Mouse (Mus musculus): Measurements from ENCODE around the gene Mdga1.

The Mdga1 gene

DNA sequence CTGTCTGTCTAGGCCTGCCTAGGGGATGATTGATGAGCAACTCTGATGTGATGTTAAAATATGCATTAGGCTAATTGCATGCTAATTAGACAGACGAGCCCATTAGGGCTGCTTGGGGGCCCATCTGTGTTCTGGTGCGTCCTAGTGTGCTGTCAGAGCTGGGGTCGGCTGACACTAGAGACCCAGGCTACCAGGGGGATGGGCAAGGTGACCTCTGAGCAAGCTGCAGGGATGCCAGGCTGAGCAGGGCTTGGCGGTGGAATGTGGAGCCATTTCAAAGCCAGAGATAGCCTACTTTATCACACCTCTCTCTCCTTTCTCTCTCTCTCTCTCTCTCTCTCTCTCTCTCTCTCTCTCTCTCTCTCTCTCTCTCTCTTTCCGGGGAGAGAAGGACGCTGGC lies 49.8 kb downstream of the Mdga1 start:
- no peak for DNase-seq (ENCODE audit: low read depth, low spot score)

DNA sequence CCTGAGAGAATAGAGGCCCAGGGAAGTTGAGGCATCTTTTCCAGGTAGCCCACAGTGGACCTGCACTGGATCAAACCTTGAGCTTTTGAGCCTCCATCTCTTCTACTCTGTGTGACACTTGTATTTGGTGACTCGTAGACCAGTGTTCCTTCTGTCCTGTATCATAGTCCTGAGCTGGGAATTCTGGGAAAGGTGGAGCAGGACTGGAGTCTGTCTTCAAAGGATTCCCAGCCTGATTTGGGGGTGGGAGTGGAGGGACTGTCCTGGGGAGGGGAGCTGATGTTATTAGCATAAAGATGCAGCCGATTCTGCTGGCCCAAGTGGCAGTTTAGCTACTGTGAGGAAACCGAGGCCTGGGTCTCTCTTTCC lies 50.4 kb downstream of the Mdga1 start:
- no peak for DNase-seq (ENCODE audit: low read depth, low spot score)

DNA sequence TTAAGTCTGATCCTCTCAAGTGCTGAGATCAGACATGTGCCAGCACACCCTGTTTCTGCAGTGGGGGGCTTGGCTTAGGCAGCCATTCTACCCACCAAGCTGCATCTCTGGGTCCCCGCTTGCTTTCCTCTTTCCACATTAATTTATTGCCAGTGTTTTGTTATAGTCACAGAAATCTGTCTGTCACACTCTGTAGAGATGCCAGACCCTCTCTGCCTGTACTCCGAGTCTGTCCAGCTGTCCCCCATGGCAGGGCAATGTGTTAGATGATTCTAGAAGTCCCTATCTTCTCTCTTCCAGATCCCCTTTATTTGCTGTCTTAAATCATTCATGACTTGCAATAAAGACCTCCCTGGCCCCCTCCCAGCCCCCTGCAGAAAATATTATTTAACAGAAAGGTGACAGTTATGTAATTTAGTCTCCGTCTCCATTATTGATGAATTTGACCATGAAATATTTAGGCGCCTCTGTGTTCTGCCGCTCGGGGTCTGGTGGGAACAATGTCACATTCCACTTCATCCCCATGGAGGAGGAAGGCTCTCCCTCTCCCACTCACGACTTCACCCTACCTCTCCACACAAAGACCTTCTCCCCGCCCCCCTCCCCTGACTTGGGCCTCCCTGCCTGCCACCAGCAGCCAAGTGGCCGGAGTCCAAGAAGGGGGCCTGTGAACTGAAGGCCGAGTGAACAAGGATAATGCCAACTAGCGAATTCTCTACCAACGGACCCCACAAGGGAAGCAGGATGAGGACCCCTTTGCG lies 50.9 kb downstream of the Mdga1 start:
- no peak for DNase-seq (ENCODE audit: low read depth, low spot score)

DNA sequence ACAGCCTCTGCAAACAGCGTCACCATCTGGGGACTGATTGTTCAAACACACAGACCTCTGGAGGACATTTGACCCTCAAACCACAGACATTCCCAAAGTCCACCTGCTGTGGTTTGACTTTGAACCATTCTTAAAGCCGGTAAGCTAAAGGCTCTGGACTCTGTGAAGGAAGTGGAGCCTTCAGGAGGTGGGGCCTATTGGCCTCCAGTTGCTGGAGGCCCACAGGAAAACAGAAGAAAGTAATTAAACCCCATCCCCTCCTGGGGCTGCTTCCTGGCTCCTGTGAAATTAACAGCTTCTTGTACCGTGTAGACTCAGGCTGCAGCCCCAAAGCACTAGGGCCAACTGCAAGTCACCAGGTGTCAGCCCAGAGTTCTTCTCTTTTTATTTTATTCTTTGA lies 52.9 kb downstream of the Mdga1 start:
- no peak for DNase-seq (ENCODE audit: low read depth, low spot score)

DNA sequence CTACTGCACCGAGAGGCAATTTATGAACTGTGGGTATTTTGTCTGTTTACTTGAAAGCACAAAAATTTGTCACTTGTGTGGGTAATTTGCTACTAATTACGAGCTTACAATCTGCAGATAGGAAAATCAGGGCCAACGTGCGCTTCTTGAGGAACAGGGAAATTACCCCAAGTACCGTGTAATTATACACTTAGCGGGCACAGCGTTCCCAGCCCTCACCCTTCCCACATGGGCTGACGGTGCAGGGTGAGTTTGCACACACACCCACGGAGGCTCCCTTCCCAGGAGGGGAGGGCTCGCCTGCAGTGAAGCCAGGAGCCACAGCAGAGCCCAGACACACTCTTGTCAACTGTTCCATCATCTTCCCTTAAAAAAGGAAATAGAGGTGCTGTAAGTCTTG lies 54.1 kb downstream of the Mdga1 start:
- DNase-seq (ENCODE audit: low read depth, low spot score) = no peak

DNA sequence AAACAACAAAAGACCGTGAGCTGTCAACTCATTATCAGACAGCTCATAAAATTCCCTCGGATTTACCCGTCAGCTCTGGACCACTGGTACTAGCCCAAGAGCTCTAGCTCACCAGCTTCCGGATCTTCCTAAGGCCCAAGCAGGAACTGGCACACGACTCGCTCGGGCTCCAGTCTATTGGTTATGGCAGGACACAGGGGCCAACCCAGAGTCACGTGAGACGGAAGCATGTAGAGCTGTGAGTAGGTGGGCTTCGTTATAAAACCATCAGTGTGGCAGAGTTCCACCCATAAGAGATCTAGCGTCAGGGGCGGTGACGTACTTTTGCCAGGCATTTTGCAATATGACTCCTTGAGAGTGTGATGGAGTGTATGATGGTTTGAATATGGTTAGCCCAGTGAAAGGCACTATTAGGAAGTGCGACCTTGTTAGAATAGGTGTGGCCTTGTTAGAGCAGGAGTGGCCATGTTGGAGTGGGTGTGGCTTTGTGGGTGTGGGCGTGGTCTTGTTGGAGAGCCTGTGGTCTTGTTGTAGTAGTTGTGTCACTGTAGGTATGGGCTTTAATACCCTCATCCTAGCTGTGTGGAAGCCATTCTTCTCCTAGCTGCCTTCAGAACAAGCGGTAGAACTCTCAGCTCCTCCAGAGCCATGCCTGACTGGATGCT lies 56.5 kb downstream of the Mdga1 start:
- DNase-seq (ENCODE audit: low read depth, low spot score) = no peak

DNA sequence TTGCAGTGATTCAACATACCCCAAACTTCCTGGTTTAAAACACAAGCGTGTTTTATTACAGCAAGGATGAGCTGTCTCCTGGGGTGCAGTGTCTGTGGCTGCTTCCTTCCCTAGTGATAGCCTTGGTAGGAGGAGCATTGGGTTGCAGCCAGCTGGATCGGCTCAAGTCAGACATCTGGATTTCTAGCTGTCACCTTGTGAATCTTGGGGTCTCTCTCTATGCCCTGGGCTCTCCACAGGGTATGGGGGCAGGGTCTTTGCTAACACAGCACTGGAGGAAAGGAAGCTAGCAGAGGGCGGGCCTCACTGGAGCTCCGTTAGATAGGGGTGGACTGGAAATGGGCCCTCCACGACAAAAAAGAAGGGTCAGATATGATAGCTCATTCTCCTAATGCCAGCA lies 57.2 kb downstream of the Mdga1 start:
- no peak for DNase-seq (ENCODE audit: low read depth, low spot score)

DNA sequence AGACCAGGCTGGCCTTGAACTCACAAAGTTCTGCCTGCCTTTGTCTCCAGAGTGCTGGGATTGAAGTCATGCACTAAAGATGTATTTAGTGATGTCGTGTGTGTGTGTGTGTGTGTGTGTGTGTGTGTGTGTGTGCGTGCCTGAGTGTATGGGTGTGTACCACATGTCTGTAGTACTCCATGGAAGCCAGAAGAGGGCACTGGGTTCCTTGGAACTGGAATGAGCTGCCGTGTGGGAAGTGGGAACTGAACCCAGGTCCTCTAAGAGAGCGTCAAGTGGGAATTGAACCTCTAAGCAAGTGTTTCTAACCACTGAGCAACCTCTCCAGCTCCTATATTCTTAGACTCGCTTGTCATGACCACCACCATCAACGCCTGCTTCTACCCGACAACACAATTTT lies 60.9 kb downstream of the Mdga1 start:
- no peak for DNase-seq (ENCODE audit: low read depth, low spot score)

DNA sequence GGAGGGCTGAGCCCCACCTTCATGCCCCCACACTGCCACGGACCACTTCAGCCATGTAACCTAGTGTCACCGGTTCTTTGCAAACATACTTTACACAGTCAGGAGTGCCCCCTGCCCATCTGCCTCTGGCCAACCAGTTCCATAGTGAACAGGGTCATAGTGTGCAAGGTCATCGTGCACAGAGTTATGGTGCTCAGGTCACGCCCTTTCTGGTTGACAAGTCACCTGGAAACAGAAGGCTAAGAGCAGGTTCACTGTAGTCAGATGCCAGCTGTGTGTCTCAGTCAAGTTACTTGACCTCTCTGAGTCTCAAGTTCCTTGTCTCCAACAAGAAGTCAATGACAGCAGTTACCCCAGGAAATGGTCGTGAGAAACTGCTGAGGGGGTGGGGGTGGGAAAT lies 65.2 kb downstream of the Mdga1 start:
- no peak for DNase-seq (ENCODE audit: low read depth, low spot score)

DNA sequence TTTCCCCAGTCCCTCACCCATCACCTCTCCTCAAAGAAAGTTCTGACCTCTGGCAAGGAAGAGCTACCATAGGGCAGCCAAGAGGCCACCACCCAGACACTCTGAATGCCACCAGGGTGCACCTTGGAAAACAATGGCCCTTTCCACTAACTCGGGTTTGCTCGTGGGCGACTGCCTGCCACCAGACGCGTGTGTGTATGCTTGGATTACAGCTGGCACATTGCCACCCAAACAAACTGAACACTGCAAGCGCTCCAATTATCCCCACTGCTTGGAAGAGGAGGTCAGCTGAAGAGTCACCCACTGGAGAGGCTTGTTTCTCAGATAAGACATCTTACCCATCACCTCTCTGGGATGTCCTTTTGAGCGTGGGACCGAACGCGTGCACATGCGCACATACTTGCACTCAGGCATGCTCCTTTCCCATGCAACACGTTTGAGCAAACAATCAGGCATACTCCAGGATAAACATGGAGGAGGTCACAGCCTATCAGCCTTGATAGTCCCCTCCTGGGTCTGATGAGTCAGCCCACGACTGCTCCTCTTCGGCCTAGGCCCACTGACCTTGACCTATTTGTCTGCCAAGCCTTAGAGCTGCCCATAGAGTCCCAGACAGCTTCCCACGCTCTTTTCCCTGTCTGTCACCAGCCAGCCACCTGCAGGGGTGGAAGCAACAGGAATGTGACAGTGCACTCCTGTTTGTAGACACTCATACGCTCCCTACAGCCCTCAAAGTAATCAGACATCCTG lies 67.3 kb downstream of the Mdga1 start:
- DNase-seq (ENCODE audit: low read depth, low spot score) = no peak

DNA sequence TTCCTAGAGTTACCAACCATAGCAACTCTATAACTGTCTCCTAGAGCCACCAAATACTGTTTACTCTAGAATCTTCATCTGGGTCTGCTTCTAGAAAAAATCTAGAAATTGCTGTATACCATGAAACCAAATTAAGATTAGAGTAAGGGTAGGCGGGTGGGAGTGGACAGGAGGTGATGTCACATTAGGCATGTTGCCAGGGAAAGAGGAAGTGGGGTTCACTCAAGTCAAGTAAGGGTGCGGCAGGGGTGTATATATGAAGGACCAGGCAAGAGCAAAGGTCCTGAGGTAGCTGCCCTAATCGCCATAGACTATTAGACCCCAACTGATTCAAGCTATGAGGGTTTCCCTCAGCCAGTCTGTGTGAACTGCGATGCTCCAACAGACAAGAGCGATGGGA lies 69.6 kb downstream of the Mdga1 start:
- no peak for DNase-seq (ENCODE audit: low read depth, low spot score)

DNA sequence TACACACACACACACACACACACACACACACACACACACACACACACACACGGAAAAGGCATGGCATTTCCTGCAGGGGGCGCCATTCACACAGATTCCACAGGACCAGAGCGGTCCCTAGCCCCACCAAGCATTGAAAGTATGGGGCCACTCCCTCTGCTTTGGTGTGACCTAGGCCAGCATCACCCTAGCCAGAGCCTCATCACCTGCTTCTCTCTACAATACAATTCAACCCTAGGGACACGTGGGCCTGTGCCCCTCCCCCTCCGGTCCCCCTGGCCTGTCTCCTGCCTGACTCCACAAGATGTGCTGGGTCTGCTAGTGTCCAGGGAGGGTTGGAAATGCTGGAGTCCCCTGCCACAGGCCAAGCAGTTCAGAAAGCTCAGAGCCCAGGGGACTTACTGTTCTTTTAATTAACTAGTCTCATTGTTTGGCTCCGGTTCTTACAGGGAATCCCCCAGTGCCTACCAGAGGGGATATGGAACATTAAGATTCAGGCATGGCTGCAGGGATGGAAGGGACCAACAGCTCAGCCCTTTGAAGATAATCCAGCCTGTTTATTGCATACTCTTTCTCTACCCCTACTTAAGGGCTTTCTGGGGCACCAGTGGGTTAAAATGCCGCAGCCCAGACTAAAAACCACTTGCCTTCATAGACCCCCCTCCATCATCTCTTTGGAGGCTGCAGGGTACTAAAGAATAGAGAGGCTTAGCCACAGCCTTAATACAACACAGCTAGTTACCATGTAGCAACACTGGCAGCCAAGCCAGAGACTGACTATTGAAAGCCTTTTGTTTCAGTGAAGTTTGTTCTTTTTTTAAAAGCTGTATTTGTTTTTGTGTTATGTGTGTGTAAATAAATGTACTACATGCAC lies 73.5 kb downstream of the Mdga1 start:
- no peak for DNase-seq (ENCODE audit: low read depth, low spot score)

DNA sequence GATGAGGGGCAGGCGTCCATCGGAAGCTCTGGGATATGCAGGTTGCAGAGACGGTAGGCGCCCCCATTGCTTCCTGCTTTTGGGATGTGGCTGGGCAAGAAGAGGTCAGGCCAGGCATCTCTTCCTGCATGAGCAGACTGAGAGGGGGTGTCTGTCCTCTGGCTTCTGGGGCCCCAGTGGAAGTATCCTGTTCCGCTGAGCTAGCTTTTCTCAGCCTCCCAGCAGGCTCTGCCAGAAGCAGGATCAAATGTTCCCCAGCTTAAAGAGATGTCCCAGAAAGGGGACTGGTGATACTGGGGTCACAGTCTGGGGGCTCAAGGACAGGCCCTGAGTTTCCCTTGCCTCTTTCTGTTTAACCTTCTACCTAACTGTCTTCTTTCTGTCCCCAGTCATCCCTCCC lies 74.3 kb downstream of the Mdga1 start:
- DNase-seq (ENCODE audit: low read depth, low spot score) = no peak

DNA sequence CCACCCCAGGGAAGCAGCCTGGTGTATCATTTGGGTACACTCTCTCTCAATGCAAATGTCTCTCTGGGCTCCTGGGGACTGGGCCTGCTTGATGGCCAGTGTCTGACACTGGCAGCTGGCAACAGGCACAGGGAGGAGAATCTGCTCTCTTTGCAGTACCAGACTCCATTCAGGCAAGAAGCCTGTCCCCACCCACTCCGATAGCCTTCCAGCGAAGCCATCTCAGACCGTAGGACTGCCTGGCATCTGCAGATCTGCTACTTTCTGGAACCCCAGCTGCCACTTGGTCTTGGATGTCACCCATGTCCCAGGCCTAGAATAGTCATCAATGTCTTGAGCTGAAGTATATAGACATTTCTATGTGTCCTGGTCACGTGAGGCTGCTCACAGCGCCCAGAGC lies 74.9 kb downstream of the Mdga1 start:
- DNase-seq (ENCODE audit: low read depth, low spot score) = no peak

DNA sequence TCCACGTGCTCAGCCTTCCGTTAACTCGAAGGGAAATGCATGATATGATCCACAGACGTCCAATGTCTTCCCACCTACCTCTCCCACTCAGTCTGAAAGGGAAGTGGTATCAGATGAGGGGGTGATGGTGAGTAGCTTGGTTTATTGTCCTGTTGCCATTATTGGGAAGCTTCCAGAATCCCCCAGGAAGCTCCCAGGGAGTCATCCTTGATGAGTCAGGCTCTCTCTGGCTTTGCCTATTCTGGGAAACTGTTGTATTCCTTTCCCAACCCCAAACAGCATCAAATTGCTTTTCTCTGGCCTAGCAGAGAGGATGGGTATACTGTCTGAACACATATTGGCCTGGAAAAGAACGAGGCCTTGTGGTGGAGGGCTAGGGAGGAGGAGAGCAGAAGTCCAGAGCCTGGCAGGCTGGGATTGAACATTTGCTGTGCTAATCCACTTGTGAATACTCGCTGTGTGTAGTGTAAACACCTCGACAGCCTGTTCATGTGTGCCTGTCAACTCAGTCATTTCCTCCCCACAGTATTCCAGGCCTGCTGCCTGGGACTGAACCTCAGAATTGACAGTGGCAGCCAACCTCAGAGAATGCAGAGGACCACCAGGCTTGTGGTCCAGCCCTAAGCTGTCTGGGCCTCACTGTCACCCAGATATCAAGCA lies 79.3 kb downstream of the Mdga1 start:
- DNase-seq (ENCODE audit: low read depth, low spot score) = no peak

DNA sequence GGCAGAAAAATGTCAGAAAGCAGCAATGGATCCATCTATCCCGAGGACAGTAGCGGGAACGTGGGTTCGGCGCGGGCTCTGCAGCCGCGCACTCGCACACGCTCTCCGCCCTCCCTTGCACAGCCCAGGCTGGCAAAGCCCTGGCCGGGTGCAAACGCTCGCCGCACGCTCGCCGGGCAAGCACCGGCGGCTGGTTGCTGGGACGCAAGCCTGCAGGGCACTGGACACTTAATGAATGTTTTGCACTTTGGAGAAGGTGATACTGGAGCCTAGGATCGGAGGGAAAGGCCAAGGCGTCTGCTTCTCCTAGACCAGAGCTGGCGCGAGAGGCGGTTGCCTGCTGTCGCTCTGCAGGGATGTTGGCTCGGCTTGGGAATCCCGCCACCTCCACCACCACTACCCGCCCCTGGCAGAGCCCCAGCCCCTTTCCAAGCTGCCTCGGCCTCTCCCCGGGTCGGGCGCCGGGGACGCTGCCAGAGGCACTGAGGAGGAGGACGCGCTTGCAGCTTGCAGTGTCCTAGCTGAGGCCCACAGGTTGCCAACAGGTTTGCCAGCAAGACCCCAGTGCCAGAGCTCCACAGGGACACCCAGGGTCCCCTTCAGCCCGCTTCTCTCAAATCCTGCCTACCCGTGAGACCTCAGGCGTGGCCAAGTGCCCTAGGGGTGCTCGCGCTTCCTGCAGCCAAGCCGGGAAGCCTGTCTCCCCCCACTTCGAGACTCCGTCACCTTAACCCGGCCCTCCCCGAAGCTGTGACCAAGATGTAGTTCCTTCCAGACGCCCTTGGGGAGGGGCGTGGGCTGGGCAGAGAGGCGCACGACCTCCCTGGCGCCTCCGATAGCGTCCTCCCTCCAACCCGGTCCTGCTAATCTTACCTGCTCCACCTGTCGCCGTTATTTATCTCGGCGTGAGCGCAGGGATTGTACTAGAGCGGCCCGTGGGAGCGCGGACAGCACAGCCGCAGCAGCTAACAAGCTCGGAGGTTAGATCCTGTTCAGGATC lies 80.6 kb downstream of the Mdga1 start:
- no peak for DNase-seq (ENCODE audit: low read depth, low spot score)

DNA sequence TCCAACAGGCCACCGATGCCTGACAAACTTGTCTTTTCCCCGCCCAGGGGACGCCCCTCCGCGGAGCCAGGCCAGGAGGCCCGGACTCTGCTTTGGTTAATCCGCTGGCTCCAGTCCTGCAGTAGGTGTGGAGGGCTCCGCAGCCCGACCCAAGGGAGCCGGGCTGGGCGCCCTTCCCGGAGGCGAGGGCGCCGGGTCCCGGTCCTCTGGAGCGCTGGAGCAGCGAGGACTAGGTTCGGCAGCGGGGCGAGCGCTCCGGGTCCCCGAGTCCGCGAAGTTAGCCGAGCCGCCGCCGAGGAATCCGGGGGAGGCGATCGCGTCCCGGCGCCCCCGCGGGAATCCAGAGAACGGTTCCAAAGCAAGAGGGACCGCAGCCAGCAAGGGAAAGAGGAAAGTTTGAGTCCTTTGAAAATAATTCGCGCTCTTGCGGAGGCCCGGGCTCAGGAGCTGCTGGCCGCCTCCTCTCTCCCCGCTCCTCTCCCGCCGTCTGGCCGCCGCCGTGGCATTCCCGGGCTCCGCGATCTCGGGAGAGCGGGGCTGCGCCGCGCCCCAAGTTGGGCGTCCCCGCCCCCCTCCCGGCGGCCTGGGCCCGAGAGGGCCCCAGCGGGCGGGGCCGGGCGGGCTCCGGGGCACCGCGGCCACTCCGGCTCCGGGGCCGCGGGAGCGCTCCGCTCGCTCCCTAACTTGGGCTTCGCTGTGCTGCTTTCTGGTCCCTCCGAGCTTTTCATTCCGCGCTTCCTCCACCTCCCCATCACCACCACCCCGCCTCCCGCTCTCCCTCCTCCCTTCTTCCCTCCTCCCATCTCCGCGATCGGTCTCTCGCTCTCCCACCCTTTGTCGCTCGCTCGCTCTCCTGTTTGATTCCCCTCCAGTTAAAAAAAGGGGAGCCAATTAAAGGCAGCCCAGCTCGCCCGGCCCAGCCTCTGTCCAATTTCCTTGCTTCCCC lies 81.7 kb downstream of the Mdga1 start:
- no peak for DNase-seq (ENCODE audit: low read depth, low spot score)

DNA sequence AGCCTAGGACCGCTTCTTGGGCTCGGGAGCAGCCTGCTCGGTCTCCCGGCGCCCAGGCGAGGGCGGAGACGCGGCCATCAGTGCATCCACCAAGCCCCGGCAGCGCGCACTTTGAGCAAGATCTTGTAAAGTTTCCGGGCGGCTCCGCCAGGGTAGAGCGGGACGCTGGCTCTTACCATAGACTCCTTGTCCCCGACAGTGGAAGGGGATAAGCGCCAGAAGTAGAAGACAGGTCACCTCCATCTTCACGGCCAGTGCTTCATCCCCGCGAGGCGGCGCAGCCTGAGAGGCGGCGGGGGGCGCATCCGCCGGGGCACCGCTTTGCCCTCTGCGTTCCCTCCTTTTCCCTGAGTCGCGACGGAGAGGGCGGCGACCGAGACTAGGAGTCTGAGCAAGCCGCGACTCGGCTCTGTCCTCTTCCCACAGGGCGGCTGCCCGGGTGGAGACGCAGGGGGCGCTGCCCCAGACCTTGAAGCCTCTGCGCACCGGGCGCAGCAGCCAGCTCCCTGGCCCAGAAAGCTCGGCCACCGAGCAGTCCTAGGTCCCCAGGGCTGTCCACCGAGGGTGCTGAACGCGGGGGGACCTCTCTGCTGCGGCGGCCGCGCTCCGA lies 82.5 kb downstream of the Mdga1 start:
- DNase-seq (ENCODE audit: low read depth, low spot score) = no peak

Data from retina, adult 2 months (tissue).